Mouse (Mus musculus): Measurements from ENCODE around the gene Lrrc75b.
A peak's percentile ranks its signal among the peaks of the same experiment; 100 is the strongest.

The Lrrc75b gene

GRCm38 (mm10) chr10:75559676-75560548 is at the start of gene Lrrc75b:
Lrrc75b (minus strand) TSS chr10:75560330.
- DNase-seq = peak; percentile 58 to 65

DNA sequence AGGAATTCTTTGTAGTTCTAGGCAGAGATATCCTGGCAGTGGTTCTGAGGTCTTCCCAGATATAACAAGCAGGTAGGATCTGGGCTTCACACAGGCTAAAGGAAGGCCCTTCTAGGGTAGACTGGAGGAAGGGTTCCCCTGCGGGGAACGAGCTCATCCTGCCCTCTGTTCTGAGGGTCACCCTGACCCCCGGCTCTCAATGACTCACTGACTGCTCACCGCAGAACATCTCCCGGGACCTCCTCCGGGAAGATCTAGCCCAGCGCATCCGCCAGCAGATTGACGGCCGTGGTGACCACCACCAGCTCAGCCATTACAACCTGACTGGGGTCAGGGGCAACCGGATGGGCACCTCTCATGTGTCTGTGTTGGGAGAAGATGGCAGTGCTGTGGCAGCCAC is 48.8 kb upstream of the Lrrc75b start:
- DNase-seq = no peak

DNA sequence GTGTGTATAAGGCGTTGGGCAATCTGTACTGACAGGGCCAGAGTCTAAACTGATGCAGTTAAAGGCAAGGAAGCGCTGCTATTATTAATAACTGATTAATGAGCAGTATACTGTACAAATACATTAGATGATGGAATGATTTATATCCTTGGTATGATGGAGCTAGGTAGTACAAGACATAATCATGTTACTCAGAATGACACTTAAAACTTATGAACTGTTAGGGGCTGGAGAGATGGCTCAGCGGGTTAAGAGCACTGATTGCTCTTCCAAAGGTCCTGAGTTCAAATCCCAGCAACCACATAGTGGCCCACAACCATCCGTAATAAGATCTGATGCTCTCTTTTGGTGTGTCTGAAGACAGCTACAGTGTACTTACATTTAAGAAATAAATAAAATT is 47.1 kb upstream of the Lrrc75b start:
- DNase-seq = no peak

GRCm38 (mm10) chr10:75605162-75605846 is 45.2 kb upstream of the Lrrc75b start:
- no peak for DNase-seq

DNA sequence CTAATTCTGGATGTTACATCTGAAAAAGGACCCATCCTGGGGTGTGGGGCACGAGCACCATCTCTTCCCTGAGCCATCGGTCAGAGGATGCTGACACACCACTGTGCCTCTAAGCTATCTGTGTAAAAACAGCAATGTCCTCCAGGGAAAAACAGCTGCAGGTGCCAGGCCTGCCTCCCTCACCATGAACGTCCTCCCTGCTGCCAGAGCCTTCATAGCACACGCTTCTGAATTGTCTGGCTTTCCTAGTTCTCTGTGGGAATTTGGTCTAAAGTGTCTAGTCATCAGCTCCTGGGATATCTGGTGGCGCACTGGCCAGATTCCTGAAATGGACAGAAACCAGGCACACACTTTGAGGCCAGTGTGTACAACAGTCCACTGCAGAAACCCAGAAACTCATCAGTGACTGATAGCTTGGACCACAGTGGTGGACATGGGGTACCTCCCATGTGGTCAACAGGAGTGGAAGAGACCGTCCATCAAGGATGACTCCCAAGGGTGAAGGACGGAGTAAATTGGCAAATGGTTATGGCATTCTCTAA is 40.1 kb upstream of the Lrrc75b start:
- no peak for DNase-seq

GRCm38 (mm10) chr10:75595981-75596380 is 35.9 kb upstream of the Lrrc75b start:
- peak in 1 of 2 experiments; percentile 44 for DNase-seq

DNA sequence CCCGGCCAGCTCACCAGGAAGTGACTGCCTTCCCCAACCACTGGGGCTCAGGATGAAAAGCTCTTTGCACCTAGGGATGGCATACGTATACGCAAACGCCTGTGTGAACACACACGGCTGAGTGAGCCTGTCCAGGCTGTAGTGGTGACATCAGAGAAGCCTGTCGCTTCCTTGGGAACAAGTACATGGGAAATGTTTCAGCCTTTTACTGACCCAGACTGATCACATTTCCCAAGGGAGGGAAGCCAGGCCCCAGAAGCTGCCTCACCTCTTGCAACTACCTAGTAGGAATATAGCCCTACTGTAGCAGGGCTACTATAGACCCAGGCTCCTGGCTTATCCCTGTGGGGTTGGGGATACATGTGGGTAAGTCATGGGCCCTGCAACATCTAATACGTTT is 32.5 kb upstream of the Lrrc75b start:
- DNase-seq = no peak

DNA sequence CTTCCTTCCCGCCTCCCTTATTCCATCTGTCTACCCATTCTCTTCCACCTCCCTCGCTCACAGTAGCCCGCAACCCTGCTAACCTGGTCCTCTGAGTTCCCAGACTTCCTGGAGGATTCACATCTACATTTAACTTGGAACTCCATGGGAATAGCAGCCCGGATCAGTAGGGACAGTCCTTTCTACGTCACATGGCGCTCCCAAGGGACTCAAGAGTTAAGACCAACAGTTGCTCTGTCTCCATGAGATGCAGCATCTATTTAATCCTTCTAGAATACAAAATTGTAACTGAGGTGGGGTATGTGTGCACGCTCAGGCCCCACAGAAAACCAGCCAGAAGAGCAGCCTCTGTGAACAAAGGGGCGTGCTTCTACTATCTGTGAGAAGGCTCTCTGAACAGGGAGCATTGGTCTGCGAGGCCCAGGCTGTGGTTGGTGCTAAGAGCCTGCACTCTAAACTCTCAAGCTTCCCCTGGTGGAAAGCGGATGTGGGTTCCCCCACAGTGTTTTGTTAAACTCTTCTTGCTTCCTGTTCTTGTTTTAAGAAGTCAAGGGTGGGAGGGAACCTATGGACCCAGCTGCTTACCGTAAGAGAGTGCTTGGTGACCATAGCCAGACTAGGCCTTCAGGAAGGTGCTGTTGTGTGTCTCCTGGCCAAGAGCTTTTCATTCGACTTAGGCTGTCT is 31.2 kb upstream of the Lrrc75b start:
- DNase-seq = no peak

GRCm38 (mm10) chr10:75589651-75590050 is 29.5 kb upstream of the Lrrc75b start:
- DNase-seq = no peak

DNA sequence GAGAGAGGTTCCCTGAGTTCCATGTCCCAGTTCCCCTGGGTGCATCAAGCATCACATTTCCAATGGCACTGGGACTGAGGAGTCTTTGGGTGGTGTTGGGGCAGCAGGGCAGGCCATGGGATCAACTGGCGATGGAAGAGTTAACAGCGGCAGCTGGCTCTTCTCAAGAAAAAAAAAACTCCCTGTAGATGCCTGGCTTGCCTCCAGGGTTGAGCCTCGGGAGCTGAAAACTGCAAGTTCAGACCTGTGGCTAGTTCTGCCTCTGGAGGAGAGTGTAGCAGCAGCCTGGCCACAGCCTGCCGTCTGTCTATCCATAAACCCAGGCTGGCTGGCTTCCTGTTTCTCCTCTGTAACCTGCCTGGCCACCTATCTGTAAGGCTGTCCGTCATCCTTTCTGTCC is 29.0 kb upstream of the Lrrc75b start, which contains the start of gene Ggt5:
Gene Ggt5, plus strand, starts transcription at position 212 of the 400 bp plus-strand sequence.
- DNase-seq = peak in 1 of 2 experiments; percentile 64

DNA sequence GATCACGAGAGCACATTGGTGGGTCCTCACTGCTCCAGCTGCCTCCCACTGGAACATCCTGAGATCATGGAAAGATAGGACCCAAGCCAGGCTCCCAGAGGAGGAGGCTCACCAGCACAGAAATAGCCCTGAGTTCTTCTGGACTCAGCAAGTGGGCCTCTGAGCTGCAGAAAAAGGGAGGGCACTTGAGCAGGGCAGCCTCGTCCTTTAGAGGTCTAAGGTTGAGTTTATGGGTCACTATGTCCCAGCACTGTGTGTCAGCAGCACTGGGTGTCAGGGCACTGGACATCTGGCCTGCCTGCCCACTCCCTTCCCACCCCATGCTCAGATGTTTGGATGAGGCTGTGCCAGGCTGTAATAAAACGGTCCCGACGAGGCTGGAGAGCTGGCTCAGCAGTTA is 28.2 kb upstream of the Lrrc75b start:
- DNase-seq = peak in 1 of 2 experiments; percentile 35

GRCm38 (mm10) chr10:75587781-75588180 is 27.7 kb upstream of the Lrrc75b start:
- no peak for DNase-seq

DNA sequence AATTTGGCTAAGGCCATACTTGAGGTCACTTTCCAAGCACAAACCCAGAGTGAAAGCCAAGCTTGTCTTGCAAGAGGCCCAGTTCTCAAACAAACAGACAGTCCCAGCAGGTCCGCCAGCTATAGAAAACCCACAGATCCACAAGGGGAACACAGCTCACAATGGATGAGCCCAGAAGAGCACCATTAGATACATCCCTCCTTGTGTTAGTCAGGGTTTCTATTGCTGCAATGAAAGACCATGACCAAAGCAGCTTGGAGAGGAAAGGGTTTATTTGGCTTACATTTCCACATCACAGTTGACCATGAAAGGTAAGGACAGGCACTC is 26.4 kb upstream of the Lrrc75b start:
- DNase-seq = no peak

DNA sequence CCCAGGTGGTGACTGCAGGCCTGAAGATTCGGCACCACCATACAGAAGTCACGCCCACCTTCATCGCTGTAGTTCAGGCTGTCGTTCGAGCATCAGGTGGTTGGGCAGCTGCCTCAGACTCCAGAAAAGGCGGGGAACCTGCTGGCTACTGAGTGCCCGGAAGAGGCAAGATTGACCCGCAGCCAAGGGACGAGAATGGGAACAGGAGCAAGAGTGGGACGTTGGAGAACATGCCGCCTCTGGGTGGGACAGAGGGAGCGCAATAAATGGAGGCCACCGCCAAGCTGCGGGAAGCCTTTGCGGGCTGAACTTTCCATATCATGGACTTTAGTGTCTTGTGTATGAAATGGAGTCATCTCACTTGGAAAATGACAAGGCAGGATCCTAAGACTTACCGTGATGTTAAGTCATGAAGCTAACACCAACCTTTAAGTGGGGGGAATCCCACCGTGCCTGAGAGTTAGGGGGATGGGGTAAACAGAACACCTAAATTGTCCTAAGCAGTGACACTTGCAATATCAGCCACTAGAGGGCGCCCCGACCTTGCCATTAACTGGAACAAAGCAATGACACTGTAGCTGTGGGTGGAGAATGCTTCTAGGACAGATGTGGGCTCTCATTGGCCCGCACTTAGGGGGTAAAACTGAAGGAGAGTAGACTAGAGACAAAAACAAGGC is 25.9 kb upstream of the Lrrc75b start:
- DNase-seq = peak; percentile 68 to 89

DNA sequence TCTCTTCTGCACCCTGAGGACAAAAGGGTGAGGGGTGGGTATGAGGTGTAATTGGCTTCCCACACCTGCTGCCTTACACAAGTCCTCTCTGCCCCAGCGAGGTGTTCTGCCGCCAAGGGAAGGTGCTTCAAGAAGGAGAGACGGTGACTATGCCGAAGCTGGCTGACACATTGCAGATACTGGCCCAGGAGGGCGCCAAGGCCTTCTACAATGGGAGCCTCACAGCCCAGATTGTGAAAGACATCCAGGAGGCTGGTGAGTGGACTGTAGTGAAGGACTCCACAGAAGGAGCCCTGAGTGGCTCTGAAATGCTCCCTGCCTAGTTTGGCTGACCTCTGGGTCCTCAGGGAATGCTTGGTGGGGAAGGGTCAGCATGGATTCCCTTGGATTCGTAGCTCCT is 19.0 kb upstream of the Lrrc75b start:
- DNase-seq = no peak

- peak in 1 of 2 experiments; percentile 51 for DNase-seq
These were observed 13.8 kb upstream of the Lrrc75b start for GRCm38 (mm10) chr10:75573965-75574364.

GRCm38 (mm10) chr10:75573181-75573580 is 13.1 kb upstream of the Lrrc75b start:
- peak; percentile 88 to 92 for DNase-seq

DNA sequence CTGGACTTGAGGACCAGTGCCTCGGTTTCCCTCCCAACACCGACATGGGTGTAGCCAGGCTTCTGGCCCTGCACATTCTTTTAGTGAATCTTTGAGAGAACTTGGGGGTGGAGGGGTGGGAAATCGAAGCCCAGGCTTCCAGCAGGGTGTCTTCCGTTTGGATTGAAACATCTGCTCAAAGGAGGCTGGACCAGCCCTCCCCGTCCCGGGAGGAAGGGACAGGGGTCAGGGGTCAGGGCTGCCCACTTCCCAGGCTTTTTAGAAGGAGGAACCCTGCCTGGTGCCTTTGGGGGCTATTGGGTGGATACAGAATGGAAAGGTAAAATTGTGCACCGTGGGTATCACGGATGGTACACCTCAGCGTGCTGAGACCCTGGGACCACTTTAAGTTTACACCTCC is 11.8 kb upstream of the Lrrc75b start:
- DNase-seq = no peak

GRCm38 (mm10) chr10:75570981-75571657 is 11.0 kb upstream of the Lrrc75b start:
- DNase-seq = peak; percentile 85 to 88

- DNase-seq = no peak
These were observed 8.7 kb upstream of the Lrrc75b start for GRCm38 (mm10) chr10:75568851-75569250.

GRCm38 (mm10) chr10:75568441-75568840 is 8.3 kb upstream of the Lrrc75b start:
- peak; percentile 72 for DNase-seq

GRCm38 (mm10) chr10:75568029-75568428 is 7.9 kb upstream of the Lrrc75b start:
- DNase-seq = no peak
